Mouse (Mus musculus) frontal cortex, postnatal 25 days (tissue): ENCODE data around the gene Dhx30.
"Not testable (repeated sequence)": the region's sequence is repeated elsewhere in the genome, so short reads cannot be mapped to it uniquely, and the experiment has no call there.

ENCODE experiments used
- DNase-seq, 2 experiments: peaks; one replicate each; pipeline ENCODE4 v3.0.0; 2022; ENCODE audit warnings: low spot score in 2 of 2

Gene Dhx30

DNA sequence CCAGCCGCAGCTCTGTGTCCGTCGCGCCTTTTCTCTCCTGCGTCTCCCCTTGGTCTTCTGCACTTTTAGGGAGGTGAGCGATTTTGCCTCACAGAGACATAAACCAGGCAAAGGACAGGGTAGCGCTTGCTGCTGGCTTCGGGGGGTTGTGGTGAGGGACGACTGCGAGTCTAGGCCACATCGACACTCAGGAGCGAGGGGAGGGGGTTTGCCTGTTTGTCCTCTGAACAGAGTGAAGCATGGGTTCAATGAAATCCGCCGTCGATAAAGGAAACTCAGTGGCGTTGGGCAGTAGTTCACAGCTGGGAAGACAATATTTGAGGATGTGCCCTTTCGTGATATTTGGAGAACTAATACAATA is at the start of gene Dhx30:
Gene Dhx30, minus strand, starts transcription at position 52 of the 361 bp plus-strand sequence.
- no peak for DNase-seq

DNA sequence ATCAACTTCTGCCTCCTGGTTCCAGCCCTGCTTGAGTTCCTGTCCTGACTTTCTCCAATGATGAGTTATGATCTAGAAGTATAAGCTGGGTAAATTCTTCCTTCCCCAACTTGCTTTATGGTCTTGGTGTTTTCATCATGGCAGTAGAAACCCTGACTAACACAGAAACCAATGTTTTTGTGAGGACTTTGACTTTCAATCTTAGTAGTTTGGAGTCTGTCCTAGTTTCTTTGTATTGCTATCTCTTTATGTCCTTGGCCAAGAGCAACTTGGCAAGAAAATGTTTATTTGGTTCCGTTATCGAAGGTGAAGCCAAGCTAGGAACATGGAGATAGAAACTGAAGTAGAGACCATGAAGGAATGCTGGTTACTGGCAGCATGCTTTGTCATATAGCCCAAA is 45.4 kb upstream of the Dhx30 start:
- DNase-seq, result no peak

DNA sequence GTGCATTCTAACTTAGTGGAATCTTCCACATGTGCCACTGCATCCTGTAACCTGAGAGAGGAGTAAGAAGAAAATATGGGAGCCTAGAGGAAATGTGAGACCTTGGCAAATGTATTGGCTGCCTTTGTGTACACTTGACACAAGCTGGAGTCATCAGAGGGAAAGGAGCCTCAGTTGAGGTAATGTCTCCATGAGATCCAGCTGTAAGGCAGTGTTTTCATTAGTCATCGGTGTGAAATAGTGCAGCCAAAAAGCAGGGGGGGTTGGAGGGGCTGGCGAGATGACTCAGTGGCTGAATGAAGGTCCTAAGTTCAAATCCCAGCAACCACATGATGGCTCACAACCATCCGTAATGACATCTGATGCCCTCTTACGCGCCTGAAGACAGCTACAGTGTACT is 44.8 kb upstream of the Dhx30 start:
- DNase-seq, result no peak

DNA sequence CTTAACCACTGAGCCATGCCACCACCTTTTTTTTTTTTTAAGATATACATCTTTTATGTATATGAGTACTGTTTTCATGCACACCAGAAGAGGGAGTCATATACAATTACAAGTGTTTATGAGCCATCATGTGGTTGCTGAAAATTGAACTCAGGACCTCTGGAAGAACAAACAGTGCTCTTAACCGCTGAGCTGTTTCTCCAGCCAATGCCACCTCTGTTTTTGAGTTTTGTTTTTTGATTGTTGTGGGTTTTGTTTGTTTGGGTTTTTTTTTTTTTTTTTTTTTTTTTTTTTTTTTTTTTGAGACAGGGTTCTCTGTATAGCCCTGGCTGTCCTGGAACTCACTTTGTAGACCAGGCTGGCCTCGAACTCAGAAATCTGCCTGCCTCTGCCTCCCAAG is 42.9 kb upstream of the Dhx30 start:
- DNase-seq, result not testable (repeated sequence)

- DNase-seq, result no peak
These were observed 41.4 kb upstream of the Dhx30 start for GRCm38 (mm10) chr9:110159036-110159435.

DNA sequence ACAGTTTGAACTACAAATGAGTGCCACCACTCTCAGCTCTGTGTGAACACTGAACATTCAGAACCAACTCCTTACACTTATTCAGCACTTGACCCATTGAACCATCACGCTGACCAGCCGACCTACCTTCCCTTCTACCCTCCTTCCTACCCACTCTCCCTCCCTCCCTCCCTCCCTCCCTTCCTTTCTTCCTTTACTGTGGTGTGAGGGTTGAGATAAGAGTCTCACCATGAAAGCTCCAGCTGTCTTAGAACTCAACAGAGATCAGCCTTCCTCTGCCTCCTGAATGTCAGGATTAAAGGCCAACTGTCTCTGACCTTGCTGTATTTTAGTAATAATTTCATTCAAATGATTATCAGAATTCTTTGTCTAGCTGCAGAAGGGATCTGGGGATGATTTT is 31.0 kb upstream of the Dhx30 start:
- DNase-seq, result no peak

DNA sequence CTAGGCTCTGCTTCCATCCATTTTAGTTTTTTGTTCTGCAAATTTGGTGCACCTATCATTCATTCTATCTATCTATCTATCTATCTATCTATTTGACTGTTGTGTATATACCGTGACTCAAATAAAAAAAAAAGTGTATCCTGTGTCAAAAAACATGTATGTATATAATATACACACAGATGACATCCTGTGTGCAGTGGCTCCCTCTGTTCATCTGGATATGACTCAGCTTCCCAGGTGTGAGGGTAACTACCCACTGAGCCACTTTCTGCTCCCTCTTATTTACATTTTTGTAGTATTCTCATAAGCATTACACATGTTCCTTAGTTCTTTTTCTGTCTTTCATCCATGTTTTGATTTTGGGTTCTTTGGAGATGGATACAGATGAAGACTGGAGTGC is 24.5 kb upstream of the Dhx30 start:
- DNase-seq, result no peak

DNA sequence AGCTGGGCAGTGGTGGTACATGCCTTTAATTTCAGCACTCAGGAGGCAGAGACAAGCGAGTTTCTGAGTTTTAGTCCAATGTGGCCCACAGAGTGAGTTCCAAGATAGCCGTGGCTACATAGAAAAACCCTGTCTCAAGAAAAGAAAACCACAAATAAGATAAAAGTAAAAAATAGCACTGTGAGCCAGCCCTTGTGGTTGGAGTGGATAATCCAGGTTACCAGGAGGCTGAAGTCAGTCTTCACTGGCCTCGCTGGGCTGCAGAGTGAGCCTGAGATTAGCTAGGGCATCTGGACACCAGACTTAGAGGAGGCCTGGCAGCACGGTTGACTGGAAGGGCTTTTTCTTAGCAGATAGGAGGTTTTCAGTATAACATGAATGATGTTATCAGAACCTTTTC is 21.5 kb upstream of the Dhx30 start:
- no peak for DNase-seq

DNA sequence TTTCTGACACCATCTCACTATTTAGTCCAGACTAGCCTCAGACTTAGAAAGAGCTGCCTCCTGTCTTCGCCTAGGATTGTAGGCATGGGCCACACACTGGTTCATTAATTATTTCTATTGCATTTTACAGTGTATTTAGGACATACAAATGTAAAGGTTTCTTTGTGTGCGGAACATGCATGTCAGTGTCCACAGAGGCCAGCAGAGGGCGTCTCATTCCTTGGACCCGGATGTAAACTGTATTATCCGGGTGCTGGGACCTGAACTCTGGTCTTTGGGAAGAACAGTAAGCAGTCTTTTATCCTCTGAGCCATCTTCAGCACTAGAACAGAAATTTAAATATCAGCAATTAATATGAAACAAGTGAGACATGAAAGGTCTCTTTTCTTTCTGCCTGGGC is 16.5 kb upstream of the Dhx30 start:
- no peak for DNase-seq

GRCm38 (mm10) chr9:110132921-110133320 is 15.3 kb upstream of the Dhx30 start:
- DNase-seq, result no peak

- no peak for DNase-seq
These were observed 14.6 kb upstream of the Dhx30 start for GRCm38 (mm10) chr9:110132201-110132605.

- DNase-seq, result peak; percentile 97 to 99
These were observed 14.0 kb upstream of the Dhx30 start for GRCm38 (mm10) chr9:110131525-110132197.

DNA sequence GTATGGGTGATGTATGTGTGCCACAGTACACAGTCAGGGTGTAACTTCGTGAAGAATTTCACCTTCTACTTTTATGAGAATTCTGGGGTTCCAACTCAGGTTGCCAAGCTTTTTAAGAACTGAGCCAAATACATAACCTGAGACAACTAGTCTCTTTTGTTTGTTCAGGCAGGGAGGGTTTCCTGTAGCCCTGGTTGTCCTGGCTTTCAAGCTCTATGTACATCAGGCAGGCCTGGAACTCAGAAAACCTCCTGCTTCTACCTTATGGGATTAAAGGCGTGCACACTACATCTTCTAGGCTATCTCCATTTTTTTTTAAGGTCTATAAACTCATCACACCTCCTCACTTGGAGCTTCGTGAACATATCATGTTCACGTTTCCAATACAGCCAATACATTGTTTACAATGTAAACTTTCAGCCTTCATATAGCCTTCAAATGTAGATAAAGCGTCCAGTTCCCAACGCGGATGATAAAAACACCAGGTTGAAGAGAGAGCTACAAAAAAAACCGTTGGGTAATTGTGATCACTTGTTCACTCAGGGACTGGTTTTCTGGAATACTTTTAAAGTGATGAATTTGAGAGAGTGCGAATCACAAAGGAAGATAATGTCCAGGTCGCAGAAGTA is 13.4 kb upstream of the Dhx30 start:
- DNase-seq, result no peak

DNA sequence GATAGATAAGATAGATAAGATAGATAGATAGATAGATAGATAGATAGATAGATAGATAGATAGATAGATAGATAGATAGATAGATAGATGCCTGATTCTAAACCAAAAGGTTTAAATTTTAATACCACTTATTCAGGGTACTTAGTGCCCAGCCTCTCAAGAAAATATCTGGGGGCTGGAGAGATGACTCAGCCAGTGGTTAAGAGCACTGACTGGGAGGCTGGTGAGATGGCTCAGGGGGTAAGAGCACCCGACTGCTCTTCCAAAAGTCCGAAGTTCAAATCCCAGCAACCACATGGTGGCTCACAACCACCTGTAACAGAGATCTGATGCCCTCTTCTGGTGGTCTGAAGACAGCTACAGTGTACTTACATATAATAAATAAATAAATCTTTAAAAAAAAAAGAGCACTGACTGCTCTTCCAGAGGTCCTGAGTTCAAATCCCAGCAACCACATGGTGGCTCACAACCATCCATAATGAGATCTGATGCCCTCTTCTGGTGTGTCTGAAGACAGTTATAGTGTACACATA is 6.4 kb upstream of the Dhx30 start:
- not testable (repeated sequence) for DNase-seq

GRCm38 (mm10) chr9:110123322-110123721 is 5.7 kb upstream of the Dhx30 start:
- no peak for DNase-seq

- peak in 1 of 2 experiments; percentile 9 for DNase-seq
These were observed 3.8 kb upstream of the Dhx30 start for GRCm38 (mm10) chr9:110121424-110121823.

GRCm38 (mm10) chr9:110118249-110118648 is 619 bp upstream of the Dhx30 start:
- DNase-seq, result no peak

- peak; percentile 85 to 86 for DNase-seq
These were observed 452 bp downstream of the Dhx30 start, which contains the start of gene Smarcc1 for GRCm38 (mm10) chr9:110116977-110117778. Gene Smarcc1, plus strand, starts transcription at chr9:110117708.

DNA sequence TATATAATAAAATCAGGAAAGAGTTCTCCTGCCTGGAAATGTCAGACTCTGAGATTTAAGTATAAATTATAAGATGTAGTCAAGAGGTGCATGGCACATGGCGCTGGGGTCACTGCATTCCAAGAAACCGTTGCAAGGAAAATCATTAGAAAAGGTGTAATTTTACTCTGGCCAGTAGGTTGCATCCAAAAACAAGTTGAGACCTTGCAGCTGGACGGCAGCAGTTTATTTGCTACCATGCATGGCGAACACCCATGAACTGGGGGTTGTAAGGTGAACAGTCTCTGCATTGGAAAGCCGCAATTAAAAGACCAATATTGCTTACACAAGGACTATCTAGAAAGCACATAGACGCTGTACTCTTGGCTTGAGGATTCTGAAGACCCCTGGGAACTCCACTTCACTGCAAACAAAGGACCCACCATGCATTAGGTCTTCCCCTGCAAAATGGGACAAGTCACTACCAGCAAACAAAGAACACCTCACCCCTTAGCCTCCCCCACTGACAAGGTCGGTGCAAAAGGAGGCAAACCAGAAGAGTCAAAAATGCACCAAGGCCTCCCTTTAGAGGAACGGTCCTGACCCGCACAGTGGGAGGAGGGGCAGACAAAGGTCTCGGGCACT is 1.2 kb downstream of the Dhx30 start:
- DNase-seq, result no peak

- peak; percentile 89 to 93 for DNase-seq
These were observed 16.7 kb downstream of the Dhx30 start for GRCm38 (mm10) chr9:110100627-110101600.

DNA sequence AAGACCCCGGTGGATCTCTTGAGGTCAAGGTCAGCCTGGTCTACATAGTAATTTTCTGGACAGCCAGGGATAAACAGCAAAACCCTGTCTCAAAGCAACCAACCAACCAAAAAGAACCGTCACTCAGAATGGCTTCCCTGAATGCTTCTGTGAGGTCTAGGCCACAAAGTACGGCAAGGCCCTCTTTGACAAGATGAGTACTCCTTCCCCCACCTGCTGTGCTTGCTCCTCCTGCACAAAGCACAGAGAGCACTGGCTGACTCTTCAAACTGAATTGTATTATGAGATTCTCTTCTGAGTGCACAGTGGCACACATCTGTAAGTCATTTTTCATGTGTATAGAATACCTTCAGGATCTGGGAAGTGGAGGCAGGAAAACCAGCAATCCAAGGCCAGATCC is 19.8 kb downstream of the Dhx30 start:
- DNase-seq, result no peak
